Mouse (Mus musculus): ENCODE data around the gene Angpt4.

Gene Angpt4

DNA sequence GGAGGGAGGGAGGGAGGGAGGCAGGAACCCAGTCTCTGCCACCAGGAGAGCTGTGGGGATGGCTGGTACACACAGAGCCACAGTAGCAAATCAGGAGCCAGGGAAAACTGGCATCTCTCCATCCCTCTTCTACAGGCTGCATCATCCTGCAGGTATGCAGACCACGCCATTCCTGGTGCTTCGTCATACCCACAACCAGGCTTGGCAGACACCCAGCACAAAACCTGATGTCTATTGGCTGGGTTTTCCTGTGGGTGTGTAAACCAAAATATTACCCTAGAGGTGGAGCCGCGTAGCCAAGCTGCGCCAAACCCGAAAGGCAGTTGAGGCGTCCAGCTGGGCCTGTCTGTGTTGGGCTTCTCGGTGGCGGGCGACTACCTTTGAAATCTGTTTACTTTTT, 51.5 kb downstream of the Angpt4 start:
- DNase-seq (ENCODE audit: low spot score in 2 of 2) = no peak

DNA sequence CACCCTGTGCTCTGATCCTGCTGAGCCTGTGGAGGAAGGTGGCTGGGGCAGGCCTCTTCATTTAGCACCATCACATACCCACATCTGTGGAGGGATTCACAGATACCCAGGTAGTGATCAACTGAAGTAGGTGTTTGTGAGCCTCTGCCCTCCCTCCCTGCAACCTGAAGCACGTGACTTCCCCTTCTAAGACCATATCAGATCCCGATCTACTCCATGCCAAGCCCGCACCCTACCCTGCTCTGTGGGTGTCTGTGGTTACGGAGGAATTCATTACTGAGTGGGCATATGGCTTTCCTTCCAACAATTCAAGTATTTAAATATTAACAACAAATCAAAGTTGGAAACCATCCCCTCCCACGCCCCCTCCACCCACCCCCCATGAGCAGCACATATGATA, 52.3 kb downstream of the Angpt4 start:
- DNase-seq (ENCODE audit: low spot score in 2 of 2) = no peak

DNA sequence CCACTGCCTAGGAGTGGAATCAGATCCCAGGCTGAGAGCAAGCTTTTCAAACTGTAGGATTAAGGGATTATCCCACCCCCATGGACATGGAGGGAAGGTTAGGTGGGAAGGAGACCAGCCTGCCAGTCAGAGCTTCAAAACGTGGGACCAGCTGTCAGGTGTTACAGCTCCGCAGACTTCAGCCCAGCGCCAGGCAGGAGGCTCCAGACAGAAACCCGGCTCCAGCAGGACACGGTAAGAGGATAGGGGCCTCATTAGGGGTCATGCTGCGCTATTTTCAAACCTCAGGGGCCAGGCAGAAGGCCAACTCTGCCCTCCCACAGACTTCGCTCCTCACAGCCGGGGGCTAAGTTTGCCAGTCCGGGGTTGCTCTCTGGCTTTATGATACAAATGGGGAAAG, 53.0 kb downstream of the Angpt4 start:
- DNase-seq (ENCODE audit: low spot score in 2 of 2) = no peak

DNA sequence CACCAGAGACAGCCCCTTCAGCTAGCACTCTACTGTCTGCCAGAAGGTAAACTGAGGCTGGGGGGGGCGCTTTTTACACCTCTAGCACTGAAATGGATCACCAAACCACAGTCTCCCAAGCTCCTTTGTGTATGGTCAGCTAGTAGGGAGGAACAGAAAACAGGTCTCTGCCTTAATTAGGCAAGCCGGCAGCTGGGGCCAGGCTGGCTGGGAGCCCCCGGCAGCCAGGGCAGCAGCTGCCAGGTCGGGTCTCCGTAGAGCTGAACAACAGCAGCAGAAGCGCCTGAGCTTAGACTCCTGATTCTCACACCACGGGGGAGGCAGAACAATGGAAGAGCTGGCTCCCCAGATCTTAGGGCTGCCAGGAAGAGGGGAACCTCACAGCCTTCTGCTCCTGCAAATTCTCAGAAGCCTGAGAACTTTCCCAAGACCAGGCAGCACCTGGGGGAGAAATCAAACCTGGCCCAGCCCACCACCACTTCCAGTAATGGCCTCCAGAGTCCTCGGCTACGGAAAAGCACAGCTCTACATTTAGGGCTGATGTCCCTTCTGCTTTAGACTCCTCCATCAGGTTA, 56.3 kb downstream of the Angpt4 start:
- DNase-seq (ENCODE audit: low spot score in 2 of 2) = no peak

DNA sequence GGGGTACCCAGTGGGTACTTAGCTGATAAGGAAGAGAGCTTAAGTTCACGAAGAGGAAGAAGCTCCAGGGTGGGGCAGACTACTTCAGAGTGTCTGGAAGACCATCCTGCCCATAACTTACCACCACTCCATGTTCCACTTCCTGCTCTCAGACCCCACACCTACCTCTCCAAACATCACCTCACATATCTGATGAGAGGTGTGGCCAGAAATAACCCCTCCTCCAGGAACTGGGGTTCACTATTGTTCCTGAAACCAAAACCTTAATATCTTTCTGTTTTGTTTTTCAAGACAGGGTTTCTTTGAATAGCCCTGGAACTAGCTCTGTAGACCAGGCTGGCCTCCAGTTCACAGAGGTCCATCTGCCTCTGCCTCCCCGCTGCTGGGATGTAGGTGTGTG, 56.8 kb downstream of the Angpt4 start:
- no peak for DNase-seq (ENCODE audit: low spot score in 2 of 2)

DNA sequence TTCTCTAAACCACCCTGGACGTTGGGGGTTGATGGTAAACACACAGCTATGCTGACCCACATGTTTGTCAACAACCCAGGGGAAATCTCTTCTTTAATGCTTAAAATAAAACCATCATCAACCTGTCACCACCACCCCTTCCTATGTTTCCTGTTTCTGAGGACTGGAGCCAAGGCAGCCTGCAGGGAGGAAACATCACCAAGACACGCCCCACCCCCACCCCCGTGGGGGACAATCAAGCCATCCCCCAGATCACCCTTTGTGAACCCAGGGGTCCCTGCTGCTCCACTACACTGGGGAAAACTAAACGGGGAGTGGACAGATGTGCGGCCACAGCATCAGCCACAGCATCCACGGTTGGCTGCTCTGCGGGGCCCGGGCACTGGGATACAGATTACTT, 57.4 kb downstream of the Angpt4 start:
- DNase-seq (ENCODE audit: low spot score in 2 of 2) = no peak

DNA sequence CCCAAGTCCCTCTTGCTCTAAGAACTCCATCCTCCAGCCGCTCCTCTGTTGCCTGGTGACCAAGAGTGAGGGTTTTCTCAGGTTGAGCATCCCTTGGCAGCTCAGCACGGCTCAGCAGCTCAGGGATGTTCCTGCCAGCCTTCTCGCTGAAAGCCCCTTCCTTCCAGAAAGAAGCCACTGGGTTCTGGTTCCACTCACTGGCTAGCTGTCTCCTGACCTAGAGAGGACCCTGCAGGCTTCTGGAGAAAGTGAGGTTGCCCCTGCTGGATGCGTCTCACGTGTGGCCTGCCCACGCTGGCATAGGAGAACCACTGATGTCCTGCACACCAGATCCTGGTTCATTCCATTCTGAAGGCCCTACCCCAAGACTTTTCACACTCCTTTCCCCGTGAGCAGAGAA, 58.0 kb downstream of the Angpt4 start:
- no peak for DNase-seq (ENCODE audit: low spot score in 2 of 2)

DNA sequence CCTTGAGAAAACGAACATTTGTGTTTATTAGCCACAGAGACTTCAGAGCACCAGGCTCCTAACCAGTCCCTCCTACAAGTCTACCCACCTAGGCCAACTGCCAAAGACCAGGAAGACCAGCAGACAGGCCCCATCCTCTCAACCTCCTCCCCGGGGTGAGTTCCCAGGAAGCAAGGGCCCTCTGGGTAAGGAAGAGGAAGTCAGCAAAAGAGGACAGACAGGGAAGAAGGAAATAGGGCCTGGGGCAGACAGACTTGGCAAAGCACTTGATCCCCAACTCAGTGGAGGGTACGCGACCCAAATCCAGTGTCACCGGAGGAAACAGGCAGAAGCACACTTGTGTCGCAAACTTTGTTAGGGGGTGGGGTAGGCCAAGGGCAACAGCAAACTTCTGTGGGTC, 58.4 kb downstream of the Angpt4 start:
- no peak for DNase-seq (ENCODE audit: low spot score in 2 of 2)

DNA sequence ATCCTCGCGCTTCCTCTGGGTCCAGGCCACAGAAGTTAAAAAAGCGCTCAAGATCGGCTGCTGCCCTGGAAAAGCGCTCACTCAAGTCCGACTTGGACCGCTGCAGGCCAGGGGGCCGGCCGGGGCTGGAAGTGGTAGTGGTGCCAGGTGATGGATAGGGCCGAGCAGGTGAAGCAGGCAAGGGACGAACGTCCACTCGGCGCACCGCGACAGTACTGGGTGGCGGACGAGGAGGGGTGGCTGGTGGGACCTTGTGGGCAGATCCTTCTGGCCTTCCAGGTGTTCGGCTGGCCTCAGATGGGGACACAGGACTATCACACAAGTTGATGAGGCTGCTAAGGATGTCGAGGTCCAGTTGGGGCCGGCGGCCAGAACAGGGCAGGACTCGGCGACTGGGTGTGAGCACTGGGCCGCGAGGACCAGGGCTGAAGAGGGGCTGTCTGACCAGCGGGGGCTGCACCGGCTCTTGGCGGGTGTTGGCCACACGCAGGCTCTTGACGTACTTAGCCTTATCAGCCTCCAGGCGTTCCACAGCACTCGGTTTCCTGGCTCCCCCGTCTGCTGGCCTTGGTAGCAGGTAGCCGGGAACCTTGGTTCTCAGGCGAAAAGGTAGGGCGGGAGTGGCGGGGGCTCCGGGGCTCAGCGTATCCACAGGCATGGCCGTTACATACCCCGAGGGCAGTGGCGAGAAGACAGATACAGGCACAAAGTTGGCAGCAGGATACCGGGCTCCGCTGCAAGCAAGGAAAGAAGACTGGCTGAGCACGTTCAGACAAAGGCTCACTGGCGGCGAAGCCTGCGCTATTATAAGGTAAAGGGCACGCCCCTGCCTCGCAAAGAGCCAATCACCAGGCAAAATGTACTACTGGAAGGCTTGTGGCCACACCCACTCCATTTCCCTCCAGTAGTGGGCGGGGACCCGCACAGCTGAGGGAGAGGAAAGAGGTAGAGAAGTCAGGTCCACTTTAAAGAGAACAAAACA, 59.5 kb downstream of the Angpt4 start:
- peak; percentile 83 for DNase-seq (ENCODE audit: low spot score in 2 of 2)

DNA sequence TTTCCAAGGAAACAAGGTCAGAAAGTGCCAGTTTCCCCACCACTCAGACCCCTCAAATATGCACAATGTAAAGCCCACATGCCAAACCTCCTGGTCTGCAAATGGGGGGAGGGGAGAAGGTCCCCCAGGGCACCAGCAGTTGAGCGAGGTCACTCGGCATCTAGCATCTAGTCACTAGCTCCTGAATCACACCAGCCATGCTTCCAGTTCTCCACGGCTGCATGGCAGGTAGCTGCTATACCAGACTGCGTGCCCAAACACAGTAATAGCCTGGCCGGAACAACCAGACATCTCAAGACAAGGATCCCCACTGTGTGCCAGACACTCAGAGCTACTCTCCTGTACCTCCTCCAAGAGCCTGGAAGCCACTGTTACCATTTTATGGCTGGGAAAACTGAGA, 60.7 kb downstream of the Angpt4 start:
- DNase-seq (ENCODE audit: low spot score in 2 of 2) = no peak

DNA sequence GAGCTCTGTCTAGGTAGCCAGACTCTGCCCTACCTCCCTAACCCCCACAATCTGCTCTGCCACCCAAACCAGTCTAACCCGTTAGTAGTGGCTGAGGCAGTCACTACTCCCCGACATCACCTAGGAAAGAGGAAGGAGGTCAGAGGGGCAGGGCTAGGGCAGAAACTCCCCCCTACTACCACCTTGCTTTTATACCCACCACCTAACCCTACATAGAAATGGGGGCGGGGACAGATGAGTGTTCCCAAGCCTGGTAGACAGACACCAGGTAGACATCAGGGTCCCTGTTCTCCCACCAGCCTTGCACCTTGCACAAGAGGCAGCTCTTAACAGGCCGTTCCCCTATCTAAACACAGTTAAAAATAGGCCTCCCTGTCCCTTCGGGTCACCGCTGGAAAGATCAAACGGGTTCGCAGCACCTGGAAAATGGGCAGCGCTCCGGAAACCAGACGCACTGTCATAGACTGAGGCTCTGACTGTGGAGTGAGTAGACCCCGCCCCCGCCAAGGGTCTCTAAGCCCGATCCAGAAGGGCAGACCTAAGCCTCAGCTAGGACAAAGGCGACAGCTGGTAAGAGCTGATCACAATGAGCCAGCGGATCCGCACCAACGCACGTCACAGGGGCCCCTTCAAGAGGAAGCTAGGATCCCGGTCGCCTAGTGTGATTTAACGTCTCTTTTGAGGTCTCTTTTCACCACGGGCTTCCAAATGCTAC, 62.0 kb downstream of the Angpt4 start:
- DNase-seq (ENCODE audit: low spot score in 2 of 2) = peak in 1 of 2 experiments; percentile 21

DNA sequence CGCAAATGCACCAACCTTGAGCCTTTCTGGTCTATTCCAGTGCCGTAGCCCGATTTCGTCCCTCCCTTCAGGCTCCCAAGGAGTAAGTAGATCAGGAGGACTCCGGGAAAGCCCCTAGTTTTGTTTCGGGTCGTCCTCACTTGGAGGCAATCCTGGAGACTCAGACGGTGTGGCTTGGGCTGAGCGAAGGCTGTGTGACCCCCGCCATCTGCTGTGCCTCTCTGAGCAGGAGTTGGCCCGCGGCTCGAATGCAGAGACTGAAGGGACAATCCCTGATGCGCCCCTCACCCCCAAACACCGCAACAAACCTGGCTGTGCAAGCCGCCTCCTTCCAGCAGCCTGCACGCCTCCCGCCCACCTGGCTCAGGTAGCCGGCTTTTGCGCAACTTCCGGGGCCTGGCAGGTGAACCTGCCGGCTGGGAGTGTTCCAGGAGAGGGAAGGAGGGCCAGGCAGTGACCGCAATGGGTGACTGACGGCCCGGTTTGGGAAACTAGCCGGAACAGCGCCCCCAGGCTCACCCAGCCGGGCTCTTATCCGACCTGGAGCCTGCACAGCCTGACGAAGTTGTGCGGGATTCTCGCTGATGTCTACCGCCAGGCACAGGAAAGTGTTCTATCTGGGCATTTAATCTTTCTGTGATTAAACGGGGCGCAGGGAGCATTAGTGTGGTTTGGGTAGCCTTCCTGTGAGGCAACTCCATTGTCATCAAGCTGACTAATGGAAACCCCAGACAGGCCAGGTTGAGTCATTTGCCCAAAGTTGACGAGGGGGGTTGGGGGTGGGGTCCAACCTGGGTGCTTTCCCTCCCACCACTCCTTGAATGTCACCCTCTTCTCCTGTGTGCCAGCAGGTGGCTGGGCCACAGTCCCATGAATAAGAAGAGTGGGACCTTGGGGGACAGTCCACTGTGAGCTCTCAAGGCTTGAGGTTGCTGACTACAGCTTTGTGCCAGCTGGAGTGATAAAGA, 62.9 kb downstream of the Angpt4 start:
- no peak for DNase-seq (ENCODE audit: low spot score in 2 of 2)

DNA sequence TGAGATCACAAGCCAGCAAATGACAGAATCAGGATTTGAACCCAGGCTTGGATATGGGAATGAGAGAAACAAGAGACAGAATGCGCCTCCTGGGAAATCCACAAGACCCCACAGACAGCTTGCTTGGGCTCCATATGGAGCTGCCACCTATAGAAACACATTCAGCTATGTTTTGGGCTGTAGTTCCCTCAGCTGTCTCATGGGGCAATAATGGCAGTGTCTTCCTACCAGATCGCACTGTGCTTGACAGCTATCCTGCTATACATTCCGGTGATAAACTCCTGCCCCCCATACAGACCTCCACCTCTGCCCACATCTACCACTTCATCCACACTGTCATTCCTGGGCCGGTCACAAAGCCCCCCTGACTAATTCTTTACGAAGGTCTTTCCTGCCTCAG, 64.3 kb downstream of the Angpt4 start:
- no peak for DNase-seq (ENCODE audit: low spot score in 2 of 2)

DNA sequence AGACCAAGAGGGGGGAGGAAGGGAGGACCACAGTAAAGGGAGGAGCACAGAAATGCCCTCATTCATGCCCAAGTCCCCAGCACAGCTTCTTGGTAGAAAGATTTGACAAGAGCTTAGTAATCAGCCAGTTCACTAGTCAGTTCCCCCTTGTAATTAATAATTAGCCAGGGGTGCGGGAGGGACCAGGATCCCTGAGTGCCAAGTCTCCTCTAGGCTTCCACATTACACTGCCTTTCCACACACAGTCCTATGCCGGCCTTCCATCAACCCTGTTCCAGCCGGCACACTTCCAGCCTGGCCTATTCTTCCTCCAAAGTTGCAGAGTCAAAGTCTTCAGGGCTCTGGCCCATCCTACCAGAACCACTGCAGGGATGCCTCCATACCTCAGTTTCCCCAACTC, 65.1 kb downstream of the Angpt4 start:
- no peak for DNase-seq (ENCODE audit: low spot score in 2 of 2)

DNA sequence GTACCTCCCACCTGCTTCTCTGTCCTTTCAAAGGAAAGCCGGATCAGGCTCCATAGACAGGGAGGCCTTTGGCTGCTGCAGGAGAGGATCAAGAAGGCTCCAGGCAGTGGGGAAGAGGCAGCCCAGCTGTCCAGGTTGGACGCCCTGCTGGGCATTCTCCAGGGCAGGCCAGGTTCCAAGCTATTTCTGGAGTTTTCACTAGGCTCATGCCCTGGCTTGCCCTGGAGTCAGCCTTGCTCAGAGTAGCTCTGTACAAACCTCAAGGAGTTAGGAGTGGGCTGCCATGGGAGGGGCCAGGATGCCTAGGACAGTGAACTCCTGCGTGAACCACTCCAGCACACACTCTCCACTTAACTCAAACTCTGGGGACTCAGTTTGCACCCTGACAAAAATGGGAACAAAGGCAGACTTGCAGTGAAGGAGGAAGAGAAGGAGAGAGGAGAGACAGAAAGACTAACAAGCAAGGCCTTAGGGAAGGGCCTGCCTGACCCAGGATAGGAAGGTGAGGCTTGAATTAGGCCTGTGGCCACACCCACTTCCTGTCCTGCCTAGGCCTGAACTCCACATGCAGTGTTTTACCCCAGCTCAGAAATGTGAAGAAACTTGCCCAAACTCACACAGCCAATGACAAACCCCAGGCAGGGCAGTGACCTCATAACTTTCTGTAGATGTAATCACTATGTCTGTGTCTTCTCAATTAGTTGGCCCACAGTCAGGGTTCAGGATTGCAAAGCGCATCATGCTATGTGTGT, 66.9 kb downstream of the Angpt4 start:
- no peak for DNase-seq (ENCODE audit: low spot score in 2 of 2)

DNA sequence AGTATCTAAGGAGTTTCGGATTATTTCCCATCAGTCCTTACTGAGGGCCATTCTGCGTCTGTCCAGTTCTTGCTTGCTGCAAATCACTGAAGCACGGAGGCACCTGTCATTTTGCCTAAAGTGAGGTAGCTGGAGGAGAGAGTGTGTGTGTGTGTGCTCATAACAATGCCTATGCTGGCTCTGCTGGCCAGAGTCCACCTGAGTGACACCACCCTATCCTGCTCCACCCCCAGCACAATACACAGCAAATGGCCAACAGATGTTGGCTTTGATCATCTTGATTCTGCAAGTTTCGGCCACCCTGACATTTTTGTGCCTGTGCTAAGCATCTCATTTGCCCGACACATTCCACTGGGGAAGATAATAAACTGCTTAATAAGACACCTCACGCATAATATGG, 67.5 kb downstream of the Angpt4 start:
- DNase-seq (ENCODE audit: low spot score in 2 of 2) = no peak

DNA sequence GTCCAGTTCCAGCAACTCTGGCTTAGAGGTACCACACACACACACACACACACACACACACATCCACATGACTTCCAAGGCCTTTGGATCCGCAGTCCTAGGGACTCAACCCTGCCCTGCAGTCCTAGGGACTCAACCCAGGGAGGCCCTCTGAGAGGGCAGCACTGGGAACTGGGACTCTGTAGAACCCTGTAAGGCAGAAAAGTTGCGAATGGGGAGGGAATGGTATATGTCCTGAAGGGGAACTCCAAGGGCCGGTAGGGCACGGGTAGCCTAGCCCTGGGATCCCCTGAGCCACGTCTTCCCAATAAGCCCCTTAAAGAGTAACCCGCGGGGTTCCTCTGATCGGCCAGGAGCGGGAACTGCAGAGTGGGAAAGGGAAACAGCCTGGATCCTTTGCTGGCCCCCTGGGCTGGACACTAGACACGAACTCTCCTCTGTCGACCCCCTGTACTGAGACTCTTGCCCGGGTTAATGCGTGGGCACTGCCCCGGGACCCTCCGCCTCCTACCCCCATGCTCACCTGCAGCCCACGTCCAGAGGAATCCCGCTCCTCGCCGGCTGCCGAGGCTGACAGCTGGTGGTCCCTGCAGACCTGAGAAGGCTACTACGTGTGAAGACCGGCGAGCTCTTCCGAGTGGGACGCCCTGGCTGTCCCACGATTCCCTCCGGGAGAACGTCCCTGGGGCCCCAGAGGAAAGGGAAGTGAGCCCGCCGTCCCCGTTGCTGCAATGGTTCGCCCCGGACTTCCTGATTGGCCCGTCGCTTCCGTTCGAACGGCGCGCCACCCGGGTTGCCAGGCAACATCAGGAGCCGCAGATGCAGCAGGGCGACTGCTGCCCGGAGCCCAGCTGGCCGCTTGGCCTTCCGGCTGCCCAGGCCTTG, 68.7 kb downstream of the Angpt4 start, which contains the start of gene Fam110a:
Gene Fam110a (minus strand): TSS at position 750 of the 885 bp plus-strand sequence.
- peak; percentile 84 to 85 for DNase-seq (ENCODE audit: low spot score in 2 of 2)

DNA sequence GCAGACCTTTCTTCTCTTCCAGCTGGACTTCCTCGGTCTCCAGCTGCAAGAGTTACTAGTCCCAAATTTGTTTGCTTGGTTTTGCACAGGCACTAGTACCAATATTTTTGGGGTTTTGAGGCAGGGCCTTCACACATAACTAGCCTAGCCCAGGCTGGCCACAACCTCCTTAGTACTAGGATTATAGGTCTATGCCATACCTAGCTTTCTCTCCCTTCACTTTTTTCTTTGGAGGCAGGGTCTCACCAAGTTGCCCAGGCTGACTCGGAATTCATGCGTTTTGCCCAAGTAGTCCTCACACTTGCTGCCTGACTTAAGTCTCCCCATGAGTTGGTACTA, 69.3 kb downstream of the Angpt4 start:
- no peak for DNase-seq (ENCODE audit: low spot score in 2 of 2)

DNA sequence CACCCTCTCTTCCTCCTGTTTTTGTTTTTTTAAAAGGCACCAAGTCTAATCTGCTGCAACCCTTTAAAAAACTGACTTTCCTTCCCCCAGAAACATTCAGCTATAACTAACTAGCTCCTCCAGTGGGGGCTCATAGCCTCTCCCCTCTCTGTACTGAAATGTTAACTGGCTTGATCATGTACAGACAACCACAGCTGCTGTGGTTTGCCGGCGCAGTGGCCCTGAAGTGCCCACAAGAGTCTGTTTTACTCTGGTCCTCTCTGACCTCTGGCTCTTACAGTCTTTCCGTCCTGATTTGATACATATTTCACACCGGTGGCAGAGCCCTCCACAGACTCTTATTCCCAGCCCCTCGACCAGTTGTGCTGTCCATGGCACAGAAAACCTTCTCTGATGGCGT, 70.3 kb downstream of the Angpt4 start:
- no peak for DNase-seq (ENCODE audit: low spot score in 2 of 2)

DNA sequence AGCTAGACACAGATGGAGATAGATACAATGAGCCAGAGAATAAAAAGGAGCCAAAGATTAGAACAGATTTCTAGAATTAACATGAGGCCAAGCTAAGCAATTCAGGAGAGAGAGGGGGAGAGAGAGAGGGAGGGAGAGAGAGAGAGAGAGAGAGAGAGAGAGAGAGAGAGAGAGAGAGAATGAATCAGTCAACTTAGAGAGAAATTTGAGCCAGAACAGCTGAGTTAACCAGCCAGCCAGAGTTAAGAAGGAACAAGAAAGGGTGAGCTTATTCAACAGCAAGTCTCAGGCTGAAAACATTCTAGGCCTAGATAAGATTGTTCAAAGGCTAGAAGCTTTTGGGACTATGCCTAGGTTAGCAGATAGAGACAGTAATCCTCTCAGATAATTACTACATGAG, 71.5 kb downstream of the Angpt4 start:
- DNase-seq (ENCODE audit: low spot score in 2 of 2) = no peak
